Mouse (Mus musculus) liver, embryonic 14.5 days (tissue): ENCODE results near the gene Rbm14. TPM values are rescaled to one million over a fixed set of nuclear protein-coding genes. Genes with fewer than 3 reads are reported as not detected.
"Not testable (repeated sequence)": the region's sequence is repeated elsewhere in the genome, so short reads cannot be mapped to it uniquely, and the experiment has no call there.

Experiments used
- ATAC-seq: fragments of 200-750 bp; cut with Nextera tagmentation; 2 replicates; pipeline ENCODE4 v1.8.0; 2017; ENCODE audit warnings: moderate number of reproducible peaks, mild to moderate bottlenecking, moderate library complexity; ENCODE audit not compliant: insufficient read depth
- DNase-seq, 3 experiments: peaks; one replicate each; pipeline ENCODE4 v3.0.0-alpha.2; 2012 to 2013; ENCODE audit warnings: low read depth in 3 of 3, low spot score in 3 of 3
- H3K27ac ChIP-seq: fragments of 300-500 bp; sonication (generic); 2 replicates; pipeline ENCODE4 v1.5.1; 2014; ENCODE audit warnings: moderate library complexity, mild to moderate bottlenecking, control low read depth, inconsistent platforms
- H3K27me3 ChIP-seq: fragments of 300-500 bp; sonication (generic); 2 replicates; pipeline ENCODE4 v1.6.1; 2014; ENCODE audit warnings: mild to moderate bottlenecking, low read length, moderate library complexity; ENCODE audit not compliant: control insufficient read depth, insufficient read depth
- H3K36me3 ChIP-seq: fragments of 300-500 bp; sonication (generic); replicated peaks from 2 replicates; pipeline ENCODE4 v1.6.1; 2014; ENCODE audit warnings: low read depth; ENCODE audit not compliant: control insufficient read depth, insufficient read depth
- H3K4me1 ChIP-seq, 2 experiments: fragments of 200-500 bp in 1 of 2; fragments of 300-500 bp in 1 of 2; sonication (generic) in 1 of 2; replicated peaks; 2 replicates each; pipeline ENCODE4 v1.6.1; 2012 to 2014; ENCODE audit warnings: antibody characterized with exemption in 1 of 2, inconsistent platforms in 1 of 2, low read length in 1 of 2; ENCODE audit not compliant: control insufficient read depth in 2 of 2, insufficient read depth in 2 of 2
- H3K4me2 ChIP-seq: fragments of 300-500 bp; sonication (generic); 2 replicates; pipeline ENCODE4 v1.6.1; 2014; ENCODE audit warnings: low read depth, mild to moderate bottlenecking, control low read depth, moderate library complexity
- H3K4me3 ChIP-seq, 2 experiments: fragments of 200-500 bp in 1 of 2; fragments of 300-500 bp in 1 of 2; sonication (generic) in 1 of 2; 2 replicates each; pipeline ENCODE4 v1.5.1; 2012 to 2014; ENCODE audit warnings: low read depth in 2 of 2, low read length in 2 of 2, mild to moderate bottlenecking in 2 of 2, control low read depth in 1 of 2, inconsistent platforms in 1 of 2, moderate library complexity in 1 of 2; ENCODE audit not compliant: insufficient read depth in 1 of 2
- H3K9ac ChIP-seq: fragments of 300-500 bp; sonication (generic); replicated peaks from 2 replicates; pipeline ENCODE4 v1.6.1; 2014; ENCODE audit warnings: mild to moderate bottlenecking, control low read depth, moderate library complexity
- H3K9me3 ChIP-seq: fragments of 300-500 bp; sonication (generic); 2 replicates; pipeline ENCODE4 v1.6.1; 2016; ENCODE audit warnings: low read length, mixed read lengths; ENCODE audit not compliant: control insufficient read depth
- CTCF ChIP-seq: IDR thresholded peaks from 2 replicates; pipeline ENCODE4 v1.5.1; 2016; ENCODE audit warnings: antibody characterized with exemption, low read depth, control low read depth
- EP300 ChIP-seq: IDR thresholded peaks from 2 replicates; pipeline ENCODE4 v1.6.1; 2016; ENCODE audit warnings: antibody characterized with exemption, low read depth
- WGBS: fragments of 180-500 bp; shearing (Covaris S2); extraction: QIAGEN DNeasy Blood & Tissue Kit; methylation state at CpG from one replicate; pipeline ENCODE4 v1.1.7; 2014; ENCODE audit not compliant: insufficient replicate concordance; 5-methylcytosine and 5-hydroxymethylcytosine counted together
- polyA plus RNA-seq, 2 experiments: library from polyadenylated mRNA; depleted of rRNA in 1 of 2; stranded (reverse) in 1 of 2; unstranded in 1 of 2; fragments of >200 nt; fragmentation: Nextera tagmentation in 1 of 2; extraction: Ambion mirVana in 1 of 2; gene quantifications; 2 replicates each; pipeline versions ENCODE4 v1.2.1 to v1.2.3; 2012 to 2014

Rbm14 gene
- polyA plus RNA-seq, 2 experiments = 23.9 to 30.3 TPM

- DNase-seq (no peak), ATAC-seq (peak; percentile 11; the same call in 1 of the 2 replicates)
- no peak overlapping the region for H3K4me2 ChIP-seq
- no peaks in the 10 kb centered on the region for H3K9me3 ChIP-seq
- no peak overlapping the region for H3K27ac ChIP-seq
- WGBS = 59% methylated on average over 1 of the region's 1 CpGs
- peaks cover 0 to under 1% of the 10 kb centered on the region in 2 experiments; a peak in 1 of 4 replicates for H3K4me1 ChIP-seq
- TF ChIP-seq EP300 = no peak
- no peak for TF ChIP-seq CTCF
- H3K9ac ChIP-seq = no peak overlapping the region
- no peak overlapping the region for H3K4me3 ChIP-seq
- no peaks in the 10 kb centered on the region for H3K27me3 ChIP-seq
- H3K36me3 ChIP-seq = no peaks in the 10 kb centered on the region
Observed at GRCm38 (mm10) chr19:4817182-4817835, 5.9 kb upstream of the Rbm14 start.

- Histone ChIP-seq H3K9me3 (no peaks in the 10 kb centered on the region), H3K9ac (no peak overlapping the region), H3K4me2 (no peak overlapping the region), H3K27ac (no peak overlapping the region), H3K36me3 (peaks cover under 1% of the 10 kb centered on the region; the same call in 1 of the 2 replicates), H3K4me1 (peaks cover 14 to 18% of the 10 kb centered on the region in 2 experiments), H3K4me3 (no peak overlapping the region), H3K27me3 (no peaks in the 10 kb centered on the region)
- WGBS = 74% methylated on average over 6 of the region's 6 CpGs
- TF ChIP-seq CTCF = peak; percentile 65
- no peak for TF ChIP-seq EP300
- ATAC-seq (no peak), DNase-seq (no peak)
Observed at GRCm38 (mm10) chr19:4813015-4813414, 1.6 kb upstream of the Rbm14 start.

GRCm38 (mm10) chr19:4812334-4812949 lies 1.0 kb upstream of the Rbm14 start:
- H3K4me3 ChIP-seq = peak overlapping the region; percentile 74 to 83

GRCm38 (mm10) chr19:4811909-4812242 lies 442 bp upstream of the Rbm14 start:
- ATAC-seq = peak; percentile 27; the same call in 1 of the 2 replicates
- WGBS = 3% methylated on average over 12 of the region's 12 CpGs

More at GRCm38 (mm10) chr19:4812334-4812949, 1.0 kb upstream of the Rbm14 start:
- Histone ChIP-seq H3K4me1 (peaks cover 14 to 20% of the 10 kb centered on the region in 2 experiments), H3K4me2 (peak overlapping the region; percentile 81), H3K9ac (peak overlapping the region; percentile 84), H3K27ac (peak overlapping the region; percentile 87)
- not testable (repeated sequence) for ATAC-seq, H3K27me3 ChIP-seq, DNase-seq, H3K36me3 ChIP-seq, H3K9me3 ChIP-seq
- 62% methylated on average over 8 of the region's 8 CpGs for WGBS
- TF ChIP-seq CTCF = peak; percentile 44

GRCm38 (mm10) chr19:4810746-4811062 lies 730 bp downstream of the Rbm14 start:
- 0% methylated on average over 17 of the region's 17 CpGs for WGBS
- H3K9me3 ChIP-seq = no peaks in the 10 kb centered on the region
- H3K27me3 ChIP-seq = no peaks in the 10 kb centered on the region
- no peak for ATAC-seq
- no peak for TF ChIP-seq CTCF
- TF ChIP-seq EP300 = no peak
- H3K27ac ChIP-seq = peak overlapping the region; percentile 92
- peak overlapping the region; percentile 70 to 83 for H3K4me3 ChIP-seq
- no peak for DNase-seq
- H3K4me2 ChIP-seq = peak overlapping the region; percentile 99
- H3K4me1 ChIP-seq = peaks cover 14 to 20% of the 10 kb centered on the region in 2 experiments
- H3K36me3 ChIP-seq = peaks cover 6% of the 10 kb centered on the region; the same call in 1 of the 2 replicates
- H3K9ac ChIP-seq = peak overlapping the region; percentile 87

More at GRCm38 (mm10) chr19:4811909-4812242, 442 bp upstream of the Rbm14 start:
- H3K27me3 ChIP-seq = no peaks in the 10 kb centered on the region
- DNase-seq = no peak
- H3K4me1 ChIP-seq = peaks cover 14 to 20% of the 10 kb centered on the region in 2 experiments
- H3K9ac ChIP-seq = peak overlapping the region; percentile 84
- peak overlapping the region; percentile 81 for H3K4me2 ChIP-seq
- no peaks in the 10 kb centered on the region for H3K9me3 ChIP-seq
- peak overlapping the region; percentile 74 to 83 for H3K4me3 ChIP-seq
- peaks cover 6% of the 10 kb centered on the region; the same call in 1 of the 2 replicates for H3K36me3 ChIP-seq
- peak overlapping the region; percentile 87 for H3K27ac ChIP-seq
- TF ChIP-seq EP300 (no peak), CTCF (no peak)
